Comparison of ENCODE assay signal across 12 mouse cellular contexts in genomic region chr2:169483934-169484333, GRCm38 (mm10).
DNase-seq lines count a peak whose midpoint lies in the region; ATAC-seq lines count a peak whose summit lies in the region.
"Had no signal": no experiment of that assay in that cellular context is flagged by ENCODE, and none has a peak within 500 bp of the region (broad histone marks: within the 10 kb centered on the region; RNA-seq: fewer than 3 reads in every experiment).

No protein-coding gene starts in this region.

- no peaks in the 10 kb centered on the region for H3K4me1 ChIP-seq in midbrain, embryonic 11.5 days (ENCODE audit: control insufficient read depth, insufficient read depth, low read length)
- H3K4me1 ChIP-seq in midbrain, embryonic 13.5 days (replicated peaks) = no peaks in the 10 kb centered on the region

- peak; percentile 87 for DNase-seq in heart, adult 11 months
- no peak for DNase-seq in heart, postnatal 4 days
- DNase-seq in midbrain, embryonic 11.5 days (ENCODE audit: low spot score, missing footprints) = peak; percentile 12
- DNase-seq in kidney, adult 9 months = peak; percentile 73
- DNase-seq in testis, postnatal 14 days (ENCODE audit: low spot score) = peak; percentile 19
- no peak for DNase-seq in spleen, postnatal 10 days (ENCODE audit: low spot score in 2 of 2)
- DNase-seq in frontal cortex, postnatal 10 days (ENCODE audit: low spot score in 2 of 2) = no peak
- DNase-seq: cerebellum, postnatal 36 days; lung, postnatal 14 days had no signal

- H3K9me3 ChIP-seq in midbrain, embryonic 11.5 days (ENCODE audit: control insufficient read depth, low read length) = no peaks in the 10 kb centered on the region
- H3K9me3 ChIP-seq in midbrain, embryonic 13.5 days = no peaks in the 10 kb centered on the region
- H3K9me3 ChIP-seq: hindbrain, embryonic 15.5 days; stomach, embryonic 15.5 days had no signal

- H3K27ac ChIP-seq in midbrain, embryonic 11.5 days (ENCODE audit: low read depth, low read length) = no peak overlapping the region
- no peak overlapping the region for H3K27ac ChIP-seq in midbrain, embryonic 13.5 days
- H3K27ac ChIP-seq: hindbrain, embryonic 15.5 days; stomach, embryonic 15.5 days had no signal

- no peak overlapping the region for H3K9ac ChIP-seq in midbrain, embryonic 11.5 days (ENCODE audit: low read length)
- no peak overlapping the region for H3K9ac ChIP-seq in midbrain, embryonic 13.5 days (replicated peaks)
- H3K9ac ChIP-seq: hindbrain, embryonic 15.5 days; stomach, embryonic 15.5 days had no signal

- H3K4me3 ChIP-seq in midbrain, embryonic 11.5 days (ENCODE audit: low read depth, low read length) = no peak overlapping the region
- H3K4me3 ChIP-seq in midbrain, embryonic 13.5 days (replicated peaks) = no peak overlapping the region
- H3K4me3 ChIP-seq: hindbrain, embryonic 15.5 days; stomach, embryonic 15.5 days had no signal

- H3K36me3 ChIP-seq in midbrain, embryonic 11.5 days (ENCODE audit: control insufficient read depth, insufficient read depth, low read length) = no peaks in the 10 kb centered on the region
- no peaks in the 10 kb centered on the region for H3K36me3 ChIP-seq in midbrain, embryonic 13.5 days
- H3K36me3 ChIP-seq: hindbrain, embryonic 15.5 days; stomach, embryonic 15.5 days had no signal

- no peaks in the 10 kb centered on the region for H3K27me3 ChIP-seq in midbrain, embryonic 11.5 days (ENCODE audit: control insufficient read depth, insufficient read depth, low read length)
- H3K27me3 ChIP-seq in midbrain, embryonic 13.5 days = no peaks in the 10 kb centered on the region
- H3K27me3 ChIP-seq: hindbrain, embryonic 15.5 days; stomach, embryonic 15.5 days had no signal

- no peak for ATAC-seq in midbrain, embryonic 11.5 days (ENCODE audit: low FRiP score)
- ATAC-seq in midbrain, embryonic 13.5 days = no peak

- no peak overlapping the region for H3K4me2 ChIP-seq in midbrain, embryonic 11.5 days
- H3K4me2 ChIP-seq in midbrain, embryonic 13.5 days (replicated peaks) = no peak overlapping the region
- H3K4me2 ChIP-seq: hindbrain, embryonic 15.5 days; stomach, embryonic 15.5 days had no signal

- WGBS in midbrain, embryonic 11.5 days = 94% methylated on average over 8 of the region's 8 CpGs
- 83% methylated on average over 8 of the region's 8 CpGs for WGBS in midbrain, embryonic 13.5 days

Comparison
In these comparisons a context has a peak if more than half of its experiments do, and no peak if none do; other contexts are left out.
1. DNase-seq: peak in heart, adult 11 months (single experiment), midbrain, embryonic 11.5 days (single experiment), kidney, adult 9 months (single experiment) and testis, postnatal 14 days (single experiment); none in heart, postnatal 4 days (single experiment), spleen, postnatal 10 days (0 of 2) and frontal cortex, postnatal 10 days (0 of 2).